Mouse (Mus musculus) intestine, embryonic 15.5 days (tissue): ENCODE results near the gene Ncf4. TPM values are rescaled to one million over a fixed set of nuclear protein-coding genes. Genes with fewer than 3 reads are reported as not detected.

Experiments
- ATAC-seq: fragments of 200-750 bp; cut with Nextera tagmentation; 2 replicates; pipeline ENCODE4 v1.8.0; 2017; ENCODE audit warnings: moderate TSS enrichment, moderate library complexity
- H3K27ac ChIP-seq: fragments of 300-500 bp; sonication (generic); 2 replicates; pipeline ENCODE4 v1.5.1; 2015; ENCODE audit warnings: mild to moderate bottlenecking, inconsistent platforms
- H3K27me3 ChIP-seq: fragments of 300-500 bp; sonication (generic); replicated peaks from 2 replicates; pipeline ENCODE4 v1.6.1; 2015; ENCODE audit warnings: inconsistent platforms
- H3K36me3 ChIP-seq: fragments of 300-500 bp; sonication (generic); 2 replicates; pipeline ENCODE4 v1.6.1; 2015; ENCODE audit warnings: inconsistent platforms
- H3K4me1 ChIP-seq: fragments of 300-500 bp; sonication (generic); replicated peaks from 2 replicates; pipeline ENCODE4 v1.6.1; 2015; ENCODE audit warnings: inconsistent platforms
- H3K4me2 ChIP-seq: fragments of 300-500 bp; sonication (generic); replicated peaks from 2 replicates; pipeline ENCODE4 v1.6.1; 2015; ENCODE audit warnings: mild to moderate bottlenecking, inconsistent platforms
- H3K4me3 ChIP-seq: fragments of 300-500 bp; sonication (generic); replicated peaks from 2 replicates; pipeline ENCODE4 v1.5.1; 2015; ENCODE audit warnings: inconsistent platforms
- H3K9ac ChIP-seq: fragments of 300-500 bp; sonication (generic); 2 replicates; pipeline ENCODE4 v1.6.1; 2015; ENCODE audit warnings: inconsistent platforms
- H3K9me3 ChIP-seq: fragments of 300-500 bp; sonication (generic); 2 replicates; pipeline ENCODE4 v1.6.1; 2016; ENCODE audit warnings: inconsistent platforms
- WGBS: fragments of 180-500 bp; shearing (Covaris S2); methylation state at CpG from one replicate; pipeline ENCODE4 v1.1.7; 2015; 5-methylcytosine and 5-hydroxymethylcytosine counted together
- polyA plus RNA-seq: library from polyadenylated mRNA; unstranded; fragments of >200 nt; fragmentation: Nextera tagmentation; extraction: Ambion mirVana; gene quantifications from 2 replicates; pipeline ENCODE4 v1.2.1, GENCODE M21; 2015

Gene Ncf4
- polyA plus RNA-seq: 5.1 and 5.6 TPM in 2 replicates

DNA sequence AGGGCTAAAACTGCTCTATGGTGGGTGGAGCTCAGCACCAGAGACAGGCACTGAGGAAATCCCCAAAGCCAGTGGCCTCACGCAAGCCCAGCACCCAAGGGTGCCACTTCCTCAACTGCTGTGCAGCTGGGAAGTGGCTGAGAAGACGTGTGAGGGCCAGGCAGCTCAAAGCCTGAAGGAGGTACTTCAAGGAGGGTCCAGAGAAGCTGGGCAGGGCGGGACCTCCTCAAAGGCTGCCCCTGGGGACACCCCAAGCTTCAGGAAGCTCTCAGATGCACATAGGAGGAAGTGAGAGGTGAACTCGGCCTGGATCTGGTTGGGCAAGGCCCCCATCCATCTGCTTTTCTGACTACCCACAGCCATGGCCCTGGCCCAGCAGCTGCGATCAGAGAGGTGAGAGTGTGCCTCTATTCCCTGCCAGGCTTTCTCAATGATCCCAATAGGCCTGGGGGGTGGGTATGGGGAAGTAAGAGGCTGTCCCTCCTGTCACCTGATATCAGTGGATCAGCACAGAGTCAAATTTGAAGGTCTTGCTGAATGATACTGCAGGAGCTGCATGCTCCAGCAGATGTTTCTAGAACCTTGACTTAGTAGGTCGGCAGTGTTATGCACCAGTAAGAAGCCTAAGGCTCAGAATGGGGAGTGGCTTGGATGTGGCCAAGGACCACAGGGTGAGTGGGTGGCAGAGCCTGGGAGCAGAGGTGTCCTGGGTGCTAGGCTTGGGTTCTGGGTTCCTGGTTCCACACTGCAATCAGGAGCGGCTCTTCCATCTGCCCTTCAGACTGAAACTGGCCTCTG is at the start of gene Ncf4:
TSS of gene Ncf4 (plus strand) at position 107 of the 798 bp plus-strand sequence.
- Histone ChIP-seq H3K27ac (no peak within 1 kb of the TSS; the same call in 1 of the 2 replicates), H3K4me2 (no peak within 1 kb of the TSS), H3K36me3 (no peaks in the 10 kb centered on the region), H3K4me3 (no peak within 1 kb of the TSS), H3K4me1 (0 out of 2 replicates have a peak, but pooled peaks cover 5% of the 10 kb centered on the region), H3K27me3 (peaks cover 7% of the 10 kb centered on the region), H3K9ac (no peak within 1 kb of the TSS), H3K9me3 (no peaks in the 10 kb centered on the region)
- no peak for ATAC-seq
- 65% methylated on average over 7 of the region's 7 CpGs for WGBS

GRCm38 (mm10) chr15:78195096-78195880 is 49.3 kb upstream of the Ncf4 start:
- ATAC-seq: no peak

DNA sequence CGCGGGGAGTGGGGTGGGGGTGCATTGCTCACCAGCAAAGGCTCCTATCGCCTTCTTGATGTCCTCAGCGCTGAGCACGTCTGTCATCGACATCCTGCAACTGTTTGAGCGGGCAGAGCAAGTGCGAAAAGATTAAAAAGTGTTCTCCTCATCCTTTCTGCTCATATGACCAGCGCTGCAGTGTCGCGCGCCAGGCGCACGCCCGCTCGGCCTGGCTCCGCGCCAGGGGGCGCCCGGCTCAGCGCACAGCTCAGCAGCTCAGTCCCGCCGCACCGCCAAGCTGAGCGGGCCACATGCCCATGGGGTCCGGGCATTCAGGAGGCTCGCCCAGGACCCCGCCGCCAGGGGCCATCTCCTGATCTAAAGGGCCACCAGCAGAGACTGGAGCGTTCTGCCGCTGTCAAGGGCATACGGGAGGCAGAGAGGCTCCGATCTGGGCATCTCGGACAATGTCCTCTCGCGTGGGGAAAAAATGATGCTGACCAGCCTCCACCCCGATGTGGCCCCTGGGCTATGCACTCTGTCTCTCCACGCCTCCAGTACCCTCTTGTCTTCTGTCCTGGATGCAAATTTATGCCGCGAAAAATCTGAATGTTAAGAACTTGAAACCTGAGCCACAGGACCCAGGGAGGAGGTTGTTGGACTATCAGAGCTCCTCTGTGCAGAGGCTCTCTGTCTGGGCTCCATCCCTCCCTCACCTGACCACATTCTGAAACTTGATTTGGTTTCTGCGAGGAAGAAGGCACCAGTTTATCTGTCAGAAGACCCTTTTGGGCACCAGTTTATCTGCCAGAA is 40.4 kb upstream of the Ncf4 start:
- no peak for ATAC-seq
- Histone ChIP-seq H3K27me3 (peaks cover 56% of the 10 kb centered on the region), H3K36me3 (no peaks in the 10 kb centered on the region), H3K4me1 (peaks cover 4% of the 10 kb centered on the region; the same call in 1 of the 2 replicates), H3K27ac (no peak overlapping the region), H3K4me2 (peak overlapping the region; percentile 56), H3K9ac (peak overlapping the region; percentile 8; the same call in 1 of the 2 replicates), H3K9me3 (no peaks in the 10 kb centered on the region), H3K4me3 (peak overlapping the region; percentile 21; the same call in 1 of the 2 replicates)
- 3% methylated on average over 41 of the region's 41 CpGs for WGBS

More at GRCm38 (mm10) chr15:78195096-78195880, 49.3 kb upstream of the Ncf4 start:
- Histone ChIP-seq H3K9me3 (no peaks in the 10 kb centered on the region), H3K4me1 (no peaks in the 10 kb centered on the region), H3K4me2 (no peak overlapping the region), H3K27me3 (peaks cover 11% of the 10 kb centered on the region), H3K36me3 (no peaks in the 10 kb centered on the region), H3K27ac (no peak overlapping the region), H3K9ac (no peak overlapping the region), H3K4me3 (no peak overlapping the region)
- WGBS: 75% methylated on average over 28 of the region's 28 CpGs

- Histone ChIP-seq H3K9me3 (no peaks in the 10 kb centered on the region), H3K27ac (no peak overlapping the region), H3K4me1 (peaks cover 4% of the 10 kb centered on the region; the same call in 1 of the 2 replicates), H3K27me3 (peaks cover 50% of the 10 kb centered on the region), H3K4me3 (no peak overlapping the region), H3K36me3 (no peaks in the 10 kb centered on the region), H3K4me2 (no peak overlapping the region), H3K9ac (no peak overlapping the region)
- no peak for ATAC-seq
- 45% methylated on average over 3 of the region's 3 CpGs for WGBS
Measured at GRCm38 (mm10) chr15:78205192-78205591, 39.4 kb upstream of the Ncf4 start.

- no peaks in the 10 kb centered on the region for H3K36me3 ChIP-seq
- H3K4me2 ChIP-seq: no peak within 1 kb of the TSS
- no peak for ATAC-seq
- H3K9ac ChIP-seq: no peak within 1 kb of the TSS
- no peaks in the 10 kb centered on the region for H3K9me3 ChIP-seq
- H3K27ac ChIP-seq: no peak within 1 kb of the TSS
- peaks cover 4% of the 10 kb centered on the region; the same call in 1 of the 2 replicates for H3K4me1 ChIP-seq
- WGBS: 87% methylated on average over 7 of the region's 7 CpGs
- no peak within 1 kb of the TSS for H3K4me3 ChIP-seq
- peaks cover 46% of the 10 kb centered on the region for H3K27me3 ChIP-seq
Measured at GRCm38 (mm10) chr15:78206312-78206711, 38.3 kb upstream of the Ncf4 start, which contains the start of gene Pvalb. Pvalb (minus strand) TSS chr15:78206400.

GRCm38 (mm10) chr15:78210203-78210602 is 34.4 kb upstream of the Ncf4 start:
- Histone ChIP-seq H3K4me1 (no peaks in the 10 kb centered on the region), H3K4me3 (no peak overlapping the region), H3K27ac (no peak overlapping the region), H3K36me3 (no peaks in the 10 kb centered on the region), H3K4me2 (no peak overlapping the region), H3K27me3 (peaks cover 9% of the 10 kb centered on the region), H3K9ac (no peak overlapping the region), H3K9me3 (no peaks in the 10 kb centered on the region)
- no peak for ATAC-seq
- WGBS: 77% methylated on average over 4 of the region's 4 CpGs

- H3K36me3 ChIP-seq: no peaks in the 10 kb centered on the region
- no peak overlapping the region for H3K4me2 ChIP-seq
- no peak for ATAC-seq
- H3K9ac ChIP-seq: no peak overlapping the region
- WGBS: 68% methylated on average over 8 of the region's 8 CpGs
- no peaks in the 10 kb centered on the region for H3K9me3 ChIP-seq
- no peak overlapping the region for H3K4me3 ChIP-seq
- no peaks in the 10 kb centered on the region for H3K4me1 ChIP-seq
- H3K27ac ChIP-seq: no peak overlapping the region
- H3K27me3 ChIP-seq: no peaks in the 10 kb centered on the region
Measured at GRCm38 (mm10) chr15:78211367-78211766, 33.2 kb upstream of the Ncf4 start.

- Histone ChIP-seq H3K36me3 (no peaks in the 10 kb centered on the region), H3K9me3 (no peaks in the 10 kb centered on the region), H3K4me1 (no peaks in the 10 kb centered on the region), H3K9ac (no peak overlapping the region), H3K4me3 (no peak overlapping the region), H3K4me2 (no peak overlapping the region), H3K27ac (no peak overlapping the region), H3K27me3 (no peaks in the 10 kb centered on the region)
- ATAC-seq: no peak
- 86% methylated on average over 9 of the region's 9 CpGs for WGBS
Measured at GRCm38 (mm10) chr15:78215269-78215668, 29.3 kb upstream of the Ncf4 start.

- 86% methylated on average over 12 of the region's 12 CpGs for WGBS
- no peak overlapping the region for H3K9ac ChIP-seq
- H3K4me1 ChIP-seq: no peaks in the 10 kb centered on the region
- H3K4me3 ChIP-seq: no peak overlapping the region
- no peak overlapping the region for H3K4me2 ChIP-seq
- H3K27ac ChIP-seq: no peak overlapping the region
- no peak for ATAC-seq
- no peaks in the 10 kb centered on the region for H3K36me3 ChIP-seq
- H3K9me3 ChIP-seq: no peaks in the 10 kb centered on the region
- no peaks in the 10 kb centered on the region for H3K27me3 ChIP-seq
Measured at GRCm38 (mm10) chr15:78227816-78228215, 16.8 kb upstream of the Ncf4 start.

DNA sequence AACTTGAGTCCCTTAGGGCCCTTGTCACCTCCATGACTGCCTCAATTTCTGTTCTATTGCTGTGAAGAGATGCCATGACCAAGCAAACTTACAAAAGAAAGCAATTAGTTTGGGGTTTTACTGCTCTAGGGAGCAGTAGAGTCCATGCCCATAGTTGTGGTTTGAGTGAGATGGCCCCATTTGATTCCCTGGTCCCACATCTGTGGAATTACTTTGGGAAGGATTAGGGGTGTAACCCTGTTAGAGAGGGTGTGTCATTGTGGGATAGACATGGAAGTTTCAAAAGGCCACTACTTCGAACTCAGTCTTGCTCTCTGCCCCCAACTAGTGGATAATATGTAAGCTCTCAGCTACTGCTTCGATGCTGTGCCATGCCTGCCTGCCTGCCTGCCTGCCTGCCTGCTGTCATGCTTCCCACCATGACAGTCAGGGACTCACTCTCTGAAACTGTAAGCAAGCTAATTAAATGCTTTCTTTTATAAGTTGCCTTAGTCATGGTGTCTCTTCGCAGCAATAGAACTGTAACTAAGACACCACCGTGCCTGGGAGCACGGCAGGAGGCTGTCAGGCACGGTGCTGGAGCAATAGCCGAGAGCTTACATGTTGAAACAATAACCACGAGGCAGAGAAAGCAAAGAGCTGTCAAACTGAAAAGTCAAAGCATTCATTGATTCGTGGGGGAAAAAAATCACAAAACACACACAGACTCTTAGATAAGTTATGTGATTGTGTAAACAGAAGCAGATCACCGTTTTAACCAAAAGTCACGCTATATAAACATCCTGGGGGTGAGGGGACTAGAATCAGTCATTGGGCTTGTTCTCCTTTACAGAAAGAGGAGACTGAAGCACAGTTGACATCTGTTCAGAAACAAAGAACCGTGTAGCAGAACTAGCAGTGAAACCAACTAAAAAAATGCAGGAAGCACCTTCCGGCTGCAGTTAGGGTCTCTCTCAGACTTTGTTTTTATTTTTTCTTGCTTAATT is 13.0 kb upstream of the Ncf4 start:
- Histone ChIP-seq H3K27me3 (no peaks in the 10 kb centered on the region), H3K4me3 (no peak overlapping the region), H3K4me1 (0 out of 2 replicates have a peak, but pooled peaks cover 3% of the 10 kb centered on the region), H3K4me2 (no peak overlapping the region), H3K27ac (no peak overlapping the region), H3K9me3 (no peaks in the 10 kb centered on the region), H3K9ac (no peak overlapping the region), H3K36me3 (no peaks in the 10 kb centered on the region)
- no peak for ATAC-seq
- whole genome bisulfite sequencing: 13% methylated on average over 13 of the region's 13 CpGs
